Mouse (Mus musculus) midbrain, embryonic 16.5 days (tissue): Measurements from ENCODE around the gene Hspa4. TPM values are rescaled to one million over a fixed set of nuclear protein-coding genes. Genes with fewer than 3 reads are reported as not detected.
"Not testable (repeated sequence)": the region's sequence is repeated elsewhere in the genome, so short reads cannot be mapped to it uniquely, and the experiment has no call there.

Experiments used
- ATAC-seq: fragments of 200-750 bp; cut with Nextera tagmentation; 2 replicates; pipeline ENCODE4 v1.8.0; 2017; ENCODE audit warnings: moderate TSS enrichment
- H3K27ac ChIP-seq: fragments of 300-500 bp; sonication (generic); 2 replicates; pipeline ENCODE4 v1.5.1; 2014; ENCODE audit warnings: mild to moderate bottlenecking, low read length, mixed read lengths
- H3K27me3 ChIP-seq: fragments of 300-500 bp; sonication (generic); 2 replicates; pipeline ENCODE4 v1.6.1; 2014; ENCODE audit warnings: low read depth, low read length, mixed read lengths; ENCODE audit not compliant: control insufficient read depth, insufficient read depth
- H3K36me3 ChIP-seq: fragments of 300-500 bp; sonication (generic); 2 replicates; pipeline ENCODE4 v1.6.1; 2014; ENCODE audit warnings: mild to moderate bottlenecking, low read length, moderate library complexity, mixed read lengths; ENCODE audit not compliant: control insufficient read depth, insufficient read depth
- H3K4me1 ChIP-seq: fragments of 300-500 bp; sonication (generic); 2 replicates; pipeline ENCODE4 v1.6.1; 2014; ENCODE audit warnings: mild to moderate bottlenecking, low read length, mixed read lengths; ENCODE audit not compliant: control insufficient read depth, insufficient read depth
- H3K4me2 ChIP-seq: fragments of 300-500 bp; sonication (generic); 2 replicates; pipeline ENCODE4 v1.6.1; 2014; ENCODE audit warnings: mild to moderate bottlenecking, low read length, mixed read lengths
- H3K4me3 ChIP-seq: fragments of 300-500 bp; sonication (generic); 2 replicates; pipeline ENCODE4 v1.5.1; 2014; ENCODE audit warnings: low read depth, mild to moderate bottlenecking, low read length, moderate library complexity, mixed read lengths
- H3K9ac ChIP-seq: fragments of 300-500 bp; sonication (generic); 2 replicates; pipeline ENCODE4 v1.6.1; 2014; ENCODE audit warnings: low read depth, low read length, mixed read lengths
- H3K9me3 ChIP-seq: fragments of 300-500 bp; sonication (generic); replicated peaks from 2 replicates; pipeline ENCODE4 v1.6.1; 2014; ENCODE audit warnings: mild to moderate bottlenecking, low read length, mixed read lengths; ENCODE audit not compliant: control insufficient read depth, poor library complexity, severe bottlenecking
- WGBS: fragments of 180-500 bp; shearing (Covaris S2); extraction: QIAGEN DNeasy Blood & Tissue Kit; methylation state at CpG from one replicate; pipeline ENCODE4 v1.1.7; 2014; 5-methylcytosine and 5-hydroxymethylcytosine counted together
- polyA plus RNA-seq: library from polyadenylated mRNA; unstranded; fragments of >200 nt; fragmentation: Nextera tagmentation; extraction: Ambion mirVana; gene quantifications from 2 replicates; pipeline ENCODE4 v1.2.1, GENCODE M21; 2015

Gene Hspa4
- polyA plus RNA-seq = 37.9 and 38.1 TPM in 2 replicates

- peak within 1 kb of the TSS; percentile 100 for H3K4me3 ChIP-seq
- peak; percentile 97 for ATAC-seq
- peak within 1 kb of the TSS; percentile 70 for H3K4me2 ChIP-seq
- no peaks in the 10 kb centered on the region for H3K9me3 ChIP-seq
- peaks cover 29% of the 10 kb centered on the region for H3K4me1 ChIP-seq
- peak within 1 kb of the TSS; percentile 97 for H3K9ac ChIP-seq
- no peaks in the 10 kb centered on the region for H3K36me3 ChIP-seq
- no peaks in the 10 kb centered on the region for H3K27me3 ChIP-seq
- H3K27ac ChIP-seq = peak within 1 kb of the TSS; percentile 88
- 1% methylated on average over 58 of the region's 58 CpGs for WGBS
Measured at GRCm38 (mm10) chr11:53300330-53301166, at the start of gene Hspa4. Hspa4 (minus strand) TSS chr11:53300457.

GRCm38 (mm10) chr11:53345738-53346137 is 45.5 kb upstream of the Hspa4 start:
- Histone ChIP-seq H3K27me3 (no peaks in the 10 kb centered on the region), H3K9ac (no peak overlapping the region), H3K4me3 (no peak overlapping the region), H3K9me3 (no peaks in the 10 kb centered on the region), H3K4me2 (no peak overlapping the region), H3K27ac (no peak overlapping the region), H3K4me1 (no peaks in the 10 kb centered on the region), H3K36me3 (no peaks in the 10 kb centered on the region)
- ATAC-seq = no peak
- 64% methylated on average over 2 of the region's 2 CpGs for WGBS

GRCm38 (mm10) chr11:53345328-53345727 is 45.1 kb upstream of the Hspa4 start:
- H3K9ac ChIP-seq = no peak overlapping the region
- ATAC-seq = no peak
- WGBS = 46% methylated on average over 5 of the region's 5 CpGs

GRCm38 (mm10) chr11:53342711-53343110 is 42.5 kb upstream of the Hspa4 start:
- ATAC-seq = no peak
- H3K4me1 ChIP-seq = no peaks in the 10 kb centered on the region
- no peak overlapping the region for H3K27ac ChIP-seq
- H3K4me3 ChIP-seq = no peak overlapping the region
- no peak overlapping the region for H3K4me2 ChIP-seq
- no peaks in the 10 kb centered on the region for H3K9me3 ChIP-seq
- 74% methylated on average over 5 of the region's 5 CpGs for WGBS
- no peak overlapping the region for H3K9ac ChIP-seq
- H3K27me3 ChIP-seq = no peaks in the 10 kb centered on the region
- no peaks in the 10 kb centered on the region for H3K36me3 ChIP-seq

More at GRCm38 (mm10) chr11:53345328-53345727, 45.1 kb upstream of the Hspa4 start:
- Histone ChIP-seq H3K27ac (no peak overlapping the region), H3K4me2 (no peak overlapping the region), H3K4me3 (no peak overlapping the region), H3K9me3 (no peaks in the 10 kb centered on the region), H3K36me3 (no peaks in the 10 kb centered on the region), H3K27me3 (no peaks in the 10 kb centered on the region), H3K4me1 (no peaks in the 10 kb centered on the region)

- H3K9me3 ChIP-seq, H3K27me3 ChIP-seq, H3K4me2 ChIP-seq, H3K4me3 ChIP-seq, H3K4me1 ChIP-seq, H3K9ac ChIP-seq, H3K27ac ChIP-seq, ATAC-seq, H3K36me3 ChIP-seq: not testable (repeated sequence)
- WGBS = 95% methylated on average over 10 of the region's 10 CpGs
Measured at GRCm38 (mm10) chr11:53341019-53341418, 40.8 kb upstream of the Hspa4 start.

GRCm38 (mm10) chr11:53337684-53338083 is 37.4 kb upstream of the Hspa4 start:
- no peaks in the 10 kb centered on the region for H3K27me3 ChIP-seq
- no peak overlapping the region for H3K4me3 ChIP-seq
- ATAC-seq = no peak
- H3K36me3 ChIP-seq = no peaks in the 10 kb centered on the region
- H3K4me1 ChIP-seq = no peaks in the 10 kb centered on the region
- no peak overlapping the region for H3K27ac ChIP-seq
- no peak overlapping the region for H3K4me2 ChIP-seq
- H3K9ac ChIP-seq = no peak overlapping the region
- no peaks in the 10 kb centered on the region for H3K9me3 ChIP-seq
- 76% methylated on average over 8 of the region's 8 CpGs for WGBS

GRCm38 (mm10) chr11:53336924-53337323 is 36.7 kb upstream of the Hspa4 start:
- 95% methylated on average over 1 of the region's 1 CpGs for WGBS
- no peaks in the 10 kb centered on the region for H3K27me3 ChIP-seq
- H3K27ac ChIP-seq = no peak overlapping the region
- no peak for ATAC-seq
- H3K4me3 ChIP-seq = no peak overlapping the region
- no peak overlapping the region for H3K4me2 ChIP-seq
- no peak overlapping the region for H3K9ac ChIP-seq
- no peaks in the 10 kb centered on the region for H3K4me1 ChIP-seq
- H3K36me3 ChIP-seq = 0 out of 2 replicates have a peak, but pooled peaks cover 1% of the 10 kb centered on the region
- no peaks in the 10 kb centered on the region for H3K9me3 ChIP-seq

- peaks cover 8% of the 10 kb centered on the region; the same call in 1 of the 2 replicates for H3K36me3 ChIP-seq
- no peak overlapping the region for H3K27ac ChIP-seq
- no peaks in the 10 kb centered on the region for H3K4me1 ChIP-seq
- H3K4me3 ChIP-seq = no peak overlapping the region
- no peak for ATAC-seq
- H3K9me3 ChIP-seq = no peaks in the 10 kb centered on the region
- no peak overlapping the region for H3K9ac ChIP-seq
- H3K4me2 ChIP-seq = no peak overlapping the region
- H3K27me3 ChIP-seq = no peaks in the 10 kb centered on the region
Measured at GRCm38 (mm10) chr11:53336182-53336571, 35.9 kb upstream of the Hspa4 start.

GRCm38 (mm10) chr11:53335505-53336181 is 35.4 kb upstream of the Hspa4 start:
- 48% methylated on average over 3 of the region's 3 CpGs for WGBS
- Histone ChIP-seq H3K9ac (no peak overlapping the region), H3K4me2 (no peak overlapping the region), H3K4me3 (no peak overlapping the region), H3K9me3 (no peaks in the 10 kb centered on the region), H3K27ac (no peak overlapping the region), H3K4me1 (no peaks in the 10 kb centered on the region), H3K27me3 (no peaks in the 10 kb centered on the region), H3K36me3 (peaks cover 13% of the 10 kb centered on the region)
- ATAC-seq = no peak
